Mouse (Mus musculus): ENCODE measurements at regions not wholly inside any gene's neighbourhood (a gene's known extent, or its start where the extent isn't known, plus 50 kb on each side); places are given as distances from the start of the nearest gene placed in this dataset.

DNA sequence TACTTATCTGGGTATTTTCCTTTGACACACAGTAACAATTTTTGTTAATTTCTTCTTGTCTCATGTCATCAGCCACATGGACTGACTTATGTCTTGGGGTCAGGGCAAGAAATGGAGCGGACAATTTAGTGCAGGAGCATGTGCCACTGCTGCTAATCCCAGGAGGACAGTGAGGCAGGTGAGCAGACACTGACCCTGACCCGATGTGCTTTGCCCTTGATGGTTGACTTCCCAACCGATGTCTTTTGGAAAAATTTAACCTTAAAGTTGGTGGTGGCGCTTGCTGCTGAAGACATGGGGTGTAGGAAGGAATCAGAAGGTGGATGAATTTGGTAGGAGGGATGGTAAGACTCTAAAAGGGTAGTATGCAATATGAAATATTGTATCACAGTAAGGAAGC lies 72.9 kb upstream of the Ercc4 start:
- no peak for DNase-seq (ENCODE audit: low read depth, low spot score)

DNA sequence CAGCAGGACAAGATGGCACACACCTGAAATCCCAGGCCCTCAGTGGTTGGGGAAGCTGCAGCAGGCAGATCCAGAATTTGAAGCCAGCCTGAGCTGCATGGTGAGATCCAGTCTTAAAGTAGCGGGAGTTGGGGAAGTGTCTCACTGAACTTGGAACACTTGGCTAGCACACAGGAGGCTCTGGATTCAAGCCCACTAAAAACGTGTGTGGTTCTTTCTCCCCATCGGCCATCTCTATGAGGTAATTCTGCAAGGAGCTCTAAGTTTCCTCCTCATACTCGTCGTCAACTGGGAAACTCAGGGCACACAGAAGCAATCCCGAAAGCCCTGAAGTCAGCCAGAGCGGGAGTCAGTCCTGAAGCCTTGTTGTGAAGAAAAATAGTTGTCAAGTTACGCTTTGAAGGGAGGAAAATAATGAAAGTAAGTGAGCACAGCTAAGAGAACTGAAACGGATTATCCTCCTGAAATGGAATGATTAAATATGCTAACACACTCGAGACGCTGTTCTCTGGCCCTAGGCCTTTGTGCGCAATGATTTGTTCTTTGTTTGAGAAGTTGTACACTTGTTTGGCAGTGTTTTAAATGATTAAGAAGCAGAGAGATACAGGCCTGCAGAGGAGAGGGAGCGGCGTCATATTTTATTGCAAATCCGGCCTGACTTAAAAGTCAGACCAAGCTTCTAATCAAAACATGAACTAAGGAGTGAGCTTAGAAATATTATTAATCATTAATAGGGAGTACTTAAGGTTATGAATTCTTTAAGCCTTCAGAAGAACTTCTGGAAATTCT lies 69.0 kb upstream of the Ercc4 start:
- DNase-seq (ENCODE audit: low read depth, low spot score) = no peak

DNA sequence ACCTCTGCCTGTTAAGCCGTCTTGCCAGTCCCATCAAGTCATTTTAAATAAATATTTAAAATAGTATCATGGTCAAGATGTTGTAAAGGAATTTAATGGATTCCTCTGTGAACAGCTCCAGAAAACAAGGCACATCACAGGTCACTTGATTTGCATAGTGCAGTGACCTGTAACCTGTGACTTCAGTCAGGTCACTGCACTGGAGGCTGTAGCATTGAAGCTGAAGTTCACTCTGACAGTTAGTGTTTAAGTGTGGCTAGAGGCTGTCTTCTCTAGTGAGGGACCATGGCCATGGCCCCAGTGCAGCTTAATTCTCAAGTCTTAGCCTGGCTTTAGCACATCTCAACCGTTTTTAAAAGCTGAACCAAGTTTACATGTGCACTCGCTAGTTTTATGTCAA lies 68.1 kb upstream of the Ercc4 start:
- no peak for DNase-seq (ENCODE audit: low read depth, low spot score)

DNA sequence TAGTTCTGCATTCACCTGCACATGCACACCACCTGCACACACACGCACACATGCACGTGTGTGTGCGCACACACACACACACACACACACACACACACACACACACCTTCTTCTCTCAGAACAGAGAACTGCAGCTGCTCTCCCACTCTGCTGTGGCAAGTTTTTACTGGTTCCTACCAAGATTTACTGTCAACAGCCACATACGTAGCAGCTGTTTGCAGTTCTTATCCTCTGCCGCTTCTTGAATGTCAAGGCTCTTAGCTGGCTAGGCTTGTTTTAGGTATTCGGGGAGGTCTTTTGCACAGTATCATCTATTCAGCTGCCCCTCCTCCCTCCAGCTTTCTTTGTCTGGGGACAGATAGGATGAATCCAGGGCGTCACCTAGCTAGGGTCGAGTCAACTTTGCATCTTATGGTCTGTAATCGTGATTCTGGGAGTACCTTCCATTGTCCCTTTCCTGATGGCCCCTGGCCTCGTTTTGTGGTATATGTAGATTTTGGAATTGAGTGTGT lies 64.3 kb upstream of the Ercc4 start:
- DNase-seq (ENCODE audit: low read depth, low spot score) = no peak

DNA sequence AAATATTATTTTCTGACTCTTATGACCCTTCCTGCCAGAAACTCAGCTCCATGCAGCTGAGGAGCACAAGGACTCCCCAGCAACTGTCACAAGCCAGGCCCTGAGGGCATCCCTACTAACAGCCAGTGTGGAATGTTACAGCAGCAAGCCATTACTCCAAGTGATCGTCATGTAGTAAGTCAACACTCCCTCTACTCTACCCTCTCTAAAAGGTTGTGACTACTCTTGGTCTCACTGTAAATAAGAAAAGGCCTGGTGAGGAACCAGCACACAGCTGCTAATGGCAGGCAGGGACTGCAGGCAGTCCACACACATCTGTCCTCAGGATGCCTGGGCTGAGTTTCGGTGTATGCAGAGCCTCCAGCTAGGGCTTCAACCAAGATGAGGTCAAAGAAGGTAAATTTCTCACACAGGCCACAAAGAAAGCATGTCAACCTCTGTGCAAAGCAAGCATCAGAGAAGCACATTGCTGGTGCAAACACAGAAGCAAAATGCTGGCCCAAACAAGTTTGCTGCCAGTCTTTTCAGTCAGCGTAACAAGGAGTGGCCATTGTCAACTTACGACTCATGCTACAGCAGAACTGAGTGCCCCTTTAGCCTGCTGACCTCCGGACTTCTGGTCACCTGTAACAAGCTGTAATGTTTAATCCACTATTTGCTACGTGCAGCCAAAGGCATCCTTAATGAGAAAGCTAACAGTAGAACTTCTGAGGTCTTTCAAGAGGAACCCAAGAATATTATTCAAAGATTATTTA lies 62.9 kb upstream of the Ercc4 start:
- no peak for DNase-seq (ENCODE audit: low read depth, low spot score)

DNA sequence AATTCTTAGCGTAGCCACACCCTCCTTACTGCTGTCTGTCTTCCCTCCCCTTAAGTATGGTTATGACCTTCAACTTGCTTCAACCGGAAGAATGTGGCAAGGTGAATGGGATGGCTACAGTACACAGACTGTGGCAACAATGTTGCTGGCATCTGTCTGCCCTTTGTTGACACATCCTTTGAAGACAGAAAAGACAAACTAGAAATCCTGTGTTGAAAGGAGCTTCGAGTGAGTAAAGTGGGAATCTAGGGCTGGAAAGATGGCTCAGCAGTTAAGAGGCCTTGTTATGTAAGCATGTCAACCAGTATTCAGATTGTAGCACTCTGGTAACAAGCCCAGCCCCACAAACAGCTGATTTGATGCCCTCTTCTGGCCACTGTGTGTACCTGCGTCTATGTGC lies 60.2 kb upstream of the Ercc4 start:
- DNase-seq (ENCODE audit: low read depth, low spot score) = no peak

DNA sequence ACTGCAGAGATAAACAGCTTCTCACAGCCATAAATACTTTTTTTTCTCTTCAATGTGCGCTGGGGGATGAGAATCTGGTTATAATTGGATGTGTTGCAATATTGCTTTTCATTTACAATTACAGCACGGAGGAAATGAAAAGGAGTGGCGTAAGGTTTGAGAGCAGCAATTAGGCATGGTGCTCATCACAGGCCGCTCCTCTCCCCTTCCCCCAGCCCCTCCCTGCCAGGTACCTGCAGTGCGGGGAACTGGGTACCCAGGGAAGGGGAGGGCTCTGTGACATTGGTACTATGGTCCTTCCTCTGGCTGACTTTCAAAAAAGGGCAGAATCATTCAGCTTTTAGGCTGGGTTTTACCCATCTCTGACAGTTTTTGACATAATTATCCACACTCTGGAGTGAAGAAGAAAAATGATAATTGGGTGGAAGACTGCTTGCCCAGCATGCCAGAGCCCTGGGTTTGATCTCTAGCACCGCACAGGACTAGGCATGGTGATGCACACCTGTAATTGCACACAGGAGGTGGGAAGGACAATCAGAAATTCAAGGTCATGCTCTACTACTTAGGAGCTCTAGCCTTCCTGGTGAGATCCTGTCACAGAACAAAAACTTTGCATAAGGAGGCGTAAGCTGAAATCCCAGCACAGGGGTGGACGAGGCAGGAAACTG lies 59.1 kb upstream of the Ercc4 start:
- peak; percentile 2 for DNase-seq (ENCODE audit: low read depth, low spot score)

DNA sequence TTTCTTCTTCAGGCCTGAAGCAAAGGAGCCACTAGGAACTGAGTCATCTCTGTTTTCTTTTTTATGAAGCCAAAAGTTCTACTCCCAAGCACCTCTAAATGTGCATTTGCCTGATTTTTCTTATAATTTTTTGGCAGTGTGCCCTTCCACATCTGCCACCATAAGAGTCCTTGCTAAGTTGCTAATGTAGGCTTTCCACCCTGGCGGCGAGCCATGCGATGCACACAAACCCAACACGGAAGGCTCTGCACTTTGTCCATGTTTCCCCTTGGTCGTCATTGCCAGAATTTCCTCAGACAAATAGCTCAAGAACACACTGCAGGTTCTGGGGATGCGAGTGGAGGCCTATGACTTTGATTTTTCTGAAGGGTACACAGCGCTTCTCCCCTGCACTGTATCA lies 54.5 kb upstream of the Ercc4 start:
- DNase-seq (ENCODE audit: low read depth, low spot score) = no peak
